Mouse (Mus musculus) liver, adult 2 months (tissue): ENCODE results near the gene Acadl. TPM values are rescaled to one million over a fixed set of nuclear protein-coding genes. Genes with fewer than 3 reads are reported as not detected.

ENCODE experiments used
- DNase-seq: peaks from one replicate; pipeline ENCODE4 v3.0.0-alpha.2; 2011; ENCODE audit warnings: low read depth, low spot score; ENCODE audit errors: extremely low read depth
- H3K27ac ChIP-seq: fragments of 200-500 bp; replicated peaks from 2 replicates; pipeline ENCODE4 v1.5.1; 2012; ENCODE audit warnings: low read depth, mild to moderate bottlenecking, control low read depth, inconsistent platforms, low read length; ENCODE audit not compliant: insufficient read depth
- H3K27me3 ChIP-seq: fragments of 200-500 bp; 2 replicates; pipeline ENCODE4 v1.6.1; 2012; ENCODE audit warnings: mild to moderate bottlenecking, moderate library complexity, low read length, inconsistent platforms; ENCODE audit not compliant: control insufficient read depth, insufficient read depth
- H3K36me3 ChIP-seq: fragments of 200-500 bp; 2 replicates; pipeline ENCODE4 v1.6.1; 2012; ENCODE audit warnings: low read length, inconsistent platforms; ENCODE audit not compliant: control insufficient read depth, insufficient read depth
- H3K4me1 ChIP-seq: fragments of 200-500 bp; 2 replicates; pipeline ENCODE4 v1.6.1; 2011; ENCODE audit warnings: low read length; ENCODE audit not compliant: control insufficient read depth, insufficient read depth
- H3K4me3 ChIP-seq: fragments of 200-500 bp; 2 replicates; pipeline ENCODE4 v1.5.1; 2011; ENCODE audit warnings: low read depth, mild to moderate bottlenecking, control low read depth, low read length, moderate library complexity; ENCODE audit not compliant: insufficient read depth
- H3K79me2 ChIP-seq: fragments of 200-500 bp; 2 replicates; pipeline ENCODE4 v1.6.1; 2012; ENCODE audit warnings: inconsistent platforms, mild to moderate bottlenecking, low read length, moderate library complexity; ENCODE audit not compliant: control insufficient read depth, insufficient read depth
- H3K9ac ChIP-seq: fragments of 200-500 bp; 2 replicates; pipeline ENCODE4 v1.6.1; 2012; ENCODE audit warnings: low read depth, mild to moderate bottlenecking, control low read depth, inconsistent platforms, low read length
- CTCF ChIP-seq: fragments of 200-500 bp; IDR thresholded peaks from 2 replicates; pipeline ENCODE4 v1.5.1; 2011; ENCODE audit warnings: low read depth, low read length, control low read depth
- POLR2A ChIP-seq: fragments of 200-500 bp; IDR thresholded peaks from 2 replicates; pipeline ENCODE4 v1.6.1; 2011; ENCODE audit warnings: low read length, control low read depth; ENCODE audit not compliant: insufficient read depth; ENCODE audit errors: extremely low read depth
- WGBS: fragments of 180-500 bp; shearing (Covaris S2); methylation state at CpG from one replicate; pipeline ENCODE4 v1.1.7; 2018; 5-methylcytosine and 5-hydroxymethylcytosine counted together
- polyA plus RNA-seq: library from polyadenylated mRNA; depleted of rRNA; stranded (reverse); fragments of >200 nt; gene quantifications from 2 replicates; pipeline ENCODE4 v1.2.3, GENCODE M21; 2012
- total RNA-seq: library from RNA; depleted of rRNA; stranded (reverse); fragments of >200 nt; gene quantifications from 2 replicates; pipeline ENCODE4 v1.2.3, GENCODE M21; 2014

Acadl gene
- total and polyA plus RNA-seq, 2 experiments = 43.1 to 96.5 TPM

DNA sequence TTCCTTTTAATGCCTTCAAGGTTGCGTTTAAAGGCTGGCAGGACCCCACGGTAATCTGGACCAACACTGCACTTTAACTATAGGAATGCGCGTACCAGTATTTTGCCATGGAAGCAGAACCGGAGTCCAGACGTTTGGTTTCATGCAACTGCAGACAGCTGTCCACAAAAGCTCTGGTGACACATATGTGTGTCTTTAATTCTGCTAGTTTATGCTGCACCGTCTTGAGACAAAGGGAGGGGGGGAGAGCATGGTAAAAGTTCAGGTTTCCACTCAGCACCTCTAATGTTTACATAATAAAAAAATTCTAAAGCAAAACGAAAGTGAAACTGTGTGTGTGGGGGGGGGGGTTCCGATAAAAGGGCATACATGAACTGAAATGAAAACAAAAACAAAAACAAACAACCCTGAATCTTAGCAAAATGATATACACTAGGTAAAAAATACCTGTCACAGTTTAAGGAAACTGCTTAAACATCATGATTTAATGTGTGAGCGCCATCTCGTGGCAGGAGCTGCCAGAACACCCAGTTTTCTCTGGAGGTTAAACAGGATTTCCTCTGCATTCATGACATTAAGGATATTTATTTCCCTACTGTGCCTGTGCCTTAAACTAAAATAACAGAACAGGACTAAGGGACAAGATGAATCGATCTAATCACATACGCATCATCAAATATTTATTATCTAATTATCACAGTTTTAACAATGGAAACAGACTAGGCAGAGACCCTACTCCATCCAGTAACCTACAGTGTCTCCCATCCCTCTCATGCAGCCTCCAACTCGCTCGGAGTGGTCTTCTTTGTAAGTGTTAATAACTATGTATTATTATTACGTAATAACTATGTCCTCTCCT is 24.7 kb downstream of the Acadl start:
- Histone ChIP-seq H3K79me2 (no peaks in the 10 kb centered on the region), H3K4me1 (peaks cover 3% of the 10 kb centered on the region; the same call in 1 of the 2 replicates), H3K27ac (no peak overlapping the region), H3K27me3 (no peaks in the 10 kb centered on the region), H3K9ac (no peak overlapping the region), H3K4me3 (no peak overlapping the region; the same call in 1 of the 2 replicates), H3K36me3 (peaks cover 53% of the 10 kb centered on the region)
- peak; percentile 72 for TF ChIP-seq CTCF
- no peak for TF ChIP-seq POLR2A
- 48% methylated on average over 16 of the region's 16 CpGs for WGBS
- peak; percentile 49 for DNase-seq

DNA sequence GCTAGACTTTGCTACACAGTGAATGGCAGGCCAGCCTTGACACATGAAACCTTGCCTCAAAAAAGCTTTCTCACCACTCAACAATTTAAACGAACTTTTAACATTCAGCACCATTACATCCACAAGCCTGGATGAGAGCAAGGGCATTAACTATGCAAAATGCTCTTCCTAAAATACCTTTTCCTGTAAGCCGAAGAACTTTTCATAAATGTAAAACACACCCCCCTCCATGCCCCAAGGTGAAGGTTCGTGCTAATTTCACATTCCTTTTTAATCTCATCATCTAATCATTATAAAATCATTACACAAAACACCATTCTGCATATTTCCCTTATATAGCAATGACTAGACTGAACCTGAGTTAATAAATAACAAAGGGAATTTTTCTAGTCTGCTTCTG is 25.9 kb downstream of the Acadl start:
- no peak overlapping the region for H3K9ac ChIP-seq
- H3K36me3 ChIP-seq = peaks cover 48% of the 10 kb centered on the region
- no peaks in the 10 kb centered on the region for H3K27me3 ChIP-seq
- no peaks in the 10 kb centered on the region for H3K79me2 ChIP-seq
- no peak overlapping the region for H3K4me3 ChIP-seq
- H3K27ac ChIP-seq = no peak overlapping the region
- TF ChIP-seq POLR2A = no peak
- TF ChIP-seq CTCF = no peak
- DNase-seq = no peak
- 83% methylated on average over 3 of the region's 3 CpGs for WGBS
- peaks cover 3% of the 10 kb centered on the region; the same call in 1 of the 2 replicates for H3K4me1 ChIP-seq

GRCm38 (mm10) chr1:66832636-66833165 is 30.4 kb downstream of the Acadl start:
- no peak overlapping the region for H3K9ac ChIP-seq
- no peaks in the 10 kb centered on the region for H3K79me2 ChIP-seq
- H3K4me3 ChIP-seq = no peak overlapping the region
- no peak for DNase-seq
- no peak for TF ChIP-seq CTCF
- TF ChIP-seq POLR2A = no peak
- no peaks in the 10 kb centered on the region for H3K4me1 ChIP-seq
- H3K36me3 ChIP-seq = peaks cover 55% of the 10 kb centered on the region
- H3K27ac ChIP-seq = no peak overlapping the region
- WGBS = 83% methylated on average over 7 of the region's 7 CpGs
- H3K27me3 ChIP-seq = no peaks in the 10 kb centered on the region

GRCm38 (mm10) chr1:66831824-66832600 is 31.1 kb downstream of the Acadl start:
- H3K4me1 ChIP-seq = no peaks in the 10 kb centered on the region
- TF ChIP-seq CTCF = no peak
- TF ChIP-seq POLR2A = no peak
- H3K4me3 ChIP-seq = no peak overlapping the region
- H3K79me2 ChIP-seq = no peaks in the 10 kb centered on the region
- H3K9ac ChIP-seq = no peak overlapping the region
- no peak for DNase-seq
- 85% methylated on average over 9 of the region's 9 CpGs for WGBS
- H3K27me3 ChIP-seq = no peaks in the 10 kb centered on the region
- peaks cover 51% of the 10 kb centered on the region for H3K36me3 ChIP-seq
- H3K27ac ChIP-seq = no peak overlapping the region

- no peaks in the 10 kb centered on the region for H3K4me1 ChIP-seq
- no peaks in the 10 kb centered on the region for H3K27me3 ChIP-seq
- 88% methylated on average over 9 of the region's 9 CpGs for WGBS
- no peak overlapping the region for H3K9ac ChIP-seq
- H3K36me3 ChIP-seq = peaks cover 39% of the 10 kb centered on the region
- H3K27ac ChIP-seq = no peak overlapping the region
- no peaks in the 10 kb centered on the region for H3K79me2 ChIP-seq
- H3K4me3 ChIP-seq = no peak overlapping the region
- no peak for DNase-seq
- TF ChIP-seq CTCF = no peak
- no peak for TF ChIP-seq POLR2A
Measured at GRCm38 (mm10) chr1:66829400-66830080, 33.5 kb downstream of the Acadl start.
